Mouse (Mus musculus) CH12.LX (cell line): ENCODE results near the gene Cst7. TPM values are rescaled to one million over a fixed set of nuclear protein-coding genes. Genes with fewer than 3 reads are reported as not detected.

Experiments used
- DNase-seq: peaks from one replicate; pipeline ENCODE4 v3.0.0-alpha.2; 2013; ENCODE audit errors: extremely low read depth
- H3K27ac ChIP-seq: 2 replicates; pipeline ENCODE4 v1.5.1; 2012; ENCODE audit warnings: low read depth, mild to moderate bottlenecking, control low read depth, moderate library complexity; ENCODE audit not compliant: insufficient read depth
- H3K27me3 ChIP-seq: replicated peaks from 2 replicates; pipeline ENCODE3; 2012; ENCODE audit warnings: inconsistent platforms
- H3K36me3 ChIP-seq, 2 experiments: replicated peaks in 1 of 2; 2 replicates each; pipeline versions ENCODE3 to v1.6.1; 2012; ENCODE audit warnings: inconsistent platforms in 1 of 2, low read length in 1 of 2, mild to moderate bottlenecking in 1 of 2, mixed read lengths in 1 of 2, moderate library complexity in 1 of 2; ENCODE audit not compliant: control insufficient read depth in 1 of 2, insufficient read depth in 1 of 2
- H3K4me1 ChIP-seq, 2 experiments: 2 replicates each; pipeline ENCODE4 v1.6.1; 2012; ENCODE audit warnings: inconsistent platforms in 1 of 2, moderate library complexity in 1 of 2; ENCODE audit not compliant: insufficient read depth in 2 of 2, control insufficient read depth in 1 of 2
- H3K4me2 ChIP-seq: 2 replicates; pipeline ENCODE4 v1.6.1; 2012; ENCODE audit warnings: low read depth, mild to moderate bottlenecking, control low read depth; ENCODE audit not compliant: poor library complexity, insufficient read depth, severe bottlenecking
- H3K4me3 ChIP-seq, 3 experiments: fragments of 150-350 bp in 1 of 3; sonication (generic) in 1 of 3; replicated peaks in 1 of 3; 2 replicates each; pipeline versions ENCODE3 to v1.5.1; 2011 to 2012; ENCODE audit warnings: low read depth in 2 of 3, low read length in 2 of 3, mild to moderate bottlenecking in 2 of 3, moderate library complexity in 2 of 3, control low read depth in 1 of 3, improper control_type of control experiment in 1 of 3, inconsistent platforms in 1 of 3, mixed read lengths in 1 of 3; ENCODE audit not compliant: poor library complexity in 1 of 3
- H3K79me2 ChIP-seq: replicated peaks from 2 replicates; pipeline ENCODE4 v1.6.1; 2012; ENCODE audit warnings: mild to moderate bottlenecking, moderate library complexity; ENCODE audit not compliant: control insufficient read depth, poor library complexity, insufficient read depth, severe bottlenecking; ENCODE audit errors: extremely low read depth
- H3K9ac ChIP-seq: 2 replicates; pipeline ENCODE4 v1.6.1; 2012; ENCODE audit warnings: low read depth, mild to moderate bottlenecking, control low read depth, moderate library complexity; ENCODE audit not compliant: insufficient read depth
- H3K9me3 ChIP-seq: replicated peaks from 2 replicates; pipeline ENCODE3; 2012; ENCODE audit warnings: low read length, inconsistent platforms, mixed read lengths
- BHLHE40 ChIP-seq: IDR thresholded peaks from 2 replicates; pipeline ENCODE4 v1.6.1; 2011; ENCODE audit warnings: mild to moderate bottlenecking, low read depth, low read length, improper control_type of control experiment
- CHD1 ChIP-seq: IDR thresholded peaks from 2 replicates; pipeline ENCODE4 v1.6.1; 2012; ENCODE audit warnings: low read depth, low read length, improper control_type of control experiment, inconsistent platforms
- E2F4 ChIP-seq: IDR thresholded peaks from 2 replicates; pipeline ENCODE4 v1.6.1; 2011; ENCODE audit warnings: low read depth, low read length, improper control_type of control experiment; ENCODE audit not compliant: insufficient replicate concordance
- ELF1 ChIP-seq: IDR thresholded peaks from 2 replicates; pipeline ENCODE4 v1.6.1; 2014; ENCODE audit warnings: low read depth, mild to moderate bottlenecking, inconsistent platforms, low read length, improper control_type of control experiment
- EP300 ChIP-seq: IDR thresholded peaks from 2 replicates; pipeline ENCODE4 v1.6.1; 2011; ENCODE audit warnings: low read length, improper control_type of control experiment
- ETS1 ChIP-seq: conservative IDR thresholded peaks from 2 replicates; pipeline ENCODE4 v1.6.1; 2012; ENCODE audit warnings: low read depth, mild to moderate bottlenecking, inconsistent platforms, low read length, improper control_type of control experiment, moderate library complexity
- GABPA ChIP-seq: IDR thresholded peaks from 2 replicates; pipeline ENCODE4 v1.6.1; 2012; ENCODE audit warnings: low read depth, low read length, improper control_type of control experiment, inconsistent platforms; ENCODE audit not compliant: insufficient replicate concordance
- HCFC1 ChIP-seq: IDR thresholded peaks from 2 replicates; pipeline ENCODE4 v1.6.1; 2012; ENCODE audit warnings: low read depth, mild to moderate bottlenecking, inconsistent platforms, low read length, improper control_type of control experiment
- IRF4 ChIP-seq: IDR thresholded peaks from 2 replicates; pipeline ENCODE4 v1.6.1; 2014; ENCODE audit warnings: low read depth, mild to moderate bottlenecking, inconsistent platforms, low read length, improper control_type of control experiment
- JUN ChIP-seq: IDR thresholded peaks from 2 replicates; pipeline ENCODE4 v1.6.1; 2011; ENCODE audit warnings: low read depth, mild to moderate bottlenecking, low read length, improper control_type of control experiment, moderate library complexity; ENCODE audit not compliant: insufficient read depth
- JUND ChIP-seq: conservative IDR thresholded peaks from 2 replicates; pipeline ENCODE4 v1.6.1; 2011; ENCODE audit warnings: low read depth, low read length, improper control_type of control experiment
- KAT2A ChIP-seq: IDR thresholded peaks from 2 replicates; pipeline ENCODE4 v1.6.1; 2012; ENCODE audit warnings: low read length, improper control_type of control experiment, inconsistent platforms; ENCODE audit not compliant: insufficient replicate concordance
- MAFK ChIP-seq: IDR thresholded peaks from 2 replicates; pipeline ENCODE4 v1.6.1; 2011; ENCODE audit warnings: low read length, improper control_type of control experiment; ENCODE audit not compliant: insufficient replicate concordance
- MAX ChIP-seq: IDR thresholded peaks from 2 replicates; pipeline ENCODE4 v1.6.1; 2011; ENCODE audit warnings: low read length, improper control_type of control experiment
- MAZ ChIP-seq: IDR thresholded peaks from 2 replicates; pipeline ENCODE4 v1.6.1; 2012; ENCODE audit warnings: low read depth, mild to moderate bottlenecking, inconsistent platforms, low read length, improper control_type of control experiment, moderate library complexity
- MEF2A ChIP-seq: IDR thresholded peaks from 2 replicates; pipeline ENCODE4 v1.6.1; 2014; ENCODE audit warnings: low read depth, mild to moderate bottlenecking, inconsistent platforms, low read length, improper control_type of control experiment, borderline replicate concordance
- MXI1 ChIP-seq: IDR thresholded peaks from 2 replicates; pipeline ENCODE4 v1.6.1; 2011; ENCODE audit warnings: mild to moderate bottlenecking, low read depth, low read length, improper control_type of control experiment
- MYC ChIP-seq: IDR thresholded peaks from 2 replicates; pipeline ENCODE4 v1.6.1; 2011; ENCODE audit warnings: low read depth, mild to moderate bottlenecking, improper control_type of control experiment, low read length
- NELFE ChIP-seq: IDR thresholded peaks from 2 replicates; pipeline ENCODE4 v1.6.1; 2011; ENCODE audit warnings: low read depth, low read length, improper control_type of control experiment
- POLR2AphosphoS2 ChIP-seq: IDR thresholded peaks from 2 replicates; pipeline ENCODE4 v1.6.1; 2011; ENCODE audit warnings: low read depth, low read length, improper control_type of control experiment
- RCOR1 ChIP-seq: conservative IDR thresholded peaks from 2 replicates; pipeline ENCODE4 v1.6.1; 2012; ENCODE audit warnings: low read depth, mild to moderate bottlenecking, inconsistent platforms, low read length, improper control_type of control experiment
- SIN3A ChIP-seq: IDR thresholded peaks from 2 replicates; pipeline ENCODE4 v1.6.1; 2012; ENCODE audit warnings: low read length, improper control_type of control experiment, inconsistent platforms
- SMC3 ChIP-seq: IDR thresholded peaks from 2 replicates; pipeline ENCODE4 v1.6.1; 2011; ENCODE audit warnings: low read depth, low read length, improper control_type of control experiment
- TBP ChIP-seq: conservative IDR thresholded peaks from 2 replicates; pipeline ENCODE4 v1.6.1; 2011; ENCODE audit warnings: low read depth, low read length, improper control_type of control experiment
- TCF12 ChIP-seq: IDR thresholded peaks from 2 replicates; pipeline ENCODE4 v1.6.1; 2014; ENCODE audit warnings: low read depth, mild to moderate bottlenecking, inconsistent platforms, low read length, improper control_type of control experiment
- ZC3H11A ChIP-seq: IDR thresholded peaks from 2 replicates; pipeline ENCODE4 v1.6.1; 2012; ENCODE audit warnings: low read depth, mild to moderate bottlenecking, inconsistent platforms, low read length, improper control_type of control experiment
- ZMIZ1 ChIP-seq: IDR thresholded peaks from 2 replicates; pipeline ENCODE4 v1.6.1; 2012; ENCODE audit warnings: low read depth, mild to moderate bottlenecking, inconsistent platforms, low read length, improper control_type of control experiment
- dilution Hi-C: fragments of 300-500 bp; cut with MboI; formaldehyde crosslinking; loops from 2 replicates; pipeline ENCODE4 v1.14.3; 2020; ENCODE audit warnings: low sequenced_read_pairs; ENCODE audit not compliant: extremely low pct_unique_long_range_greater_than_20kb, extremely low pct_ligation_motif_present
- in situ Hi-C: fragments of 300-500 bp; cut with MboI; formaldehyde crosslinking; loops from 3 replicates; pipeline ENCODE4 v1.14.3; 2019; ENCODE audit warnings: low sequenced_read_pairs, low pct_ligation_motif_present, low pct_unique_long_range_greater_than_20kb, mixed read lengths
- polyA plus RNA-seq: library from polyadenylated mRNA; unstranded; fragments of >175 nt; gene quantifications from 2 replicates; pipeline ENCODE4 v1.2.1, GENCODE M21; 2012; ENCODE audit warnings: low read depth; ENCODE audit not compliant: insufficient read length
- total RNA-seq, 2 experiments: library from RNA; depleted of rRNA; stranded (reverse); fragments of 300-350 nt in 1 of 2; fragments of >200 nt in 1 of 2; gene quantifications; 2 replicates each; pipeline ENCODE4 v1.2.3; 2012 to 2014

Cst7 gene
- total and polyA plus RNA-seq, 3 experiments, result 12.8 to 48.8 (median 31.7) TPM

DNA sequence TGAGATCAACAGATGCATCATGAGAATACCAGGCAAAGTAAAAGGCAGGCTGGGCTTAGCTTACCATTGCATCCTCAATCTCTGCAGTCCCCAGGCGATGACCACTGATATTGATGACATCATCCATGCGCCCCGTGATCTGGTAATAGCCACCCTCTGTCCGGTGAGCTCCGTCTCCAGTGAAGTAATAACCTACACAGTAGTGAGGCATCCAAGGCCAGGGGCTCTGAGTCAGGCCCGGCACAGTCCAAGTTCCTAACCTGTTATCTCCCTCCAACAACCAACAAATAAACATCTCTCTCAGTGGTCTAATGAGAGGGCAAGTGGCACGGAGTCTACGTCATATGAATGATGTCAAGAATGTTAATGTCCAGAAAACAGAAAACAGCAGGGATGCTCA, 54.7 kb downstream of the Cst7 start:
- DNase-seq, result no peak
- no peaks in the 10 kb centered on the region for H3K36me3 ChIP-seq
- H3K27me3 ChIP-seq, result no peaks in the 10 kb centered on the region
- H3K9me3 ChIP-seq, result no peaks in the 10 kb centered on the region
- H3K4me3 ChIP-seq, result no peak overlapping the region
- dilution Hi-C loops (no loop called here), in situ Hi-C loops (no loop called here)
- no peak overlapping the region for H3K4me2 ChIP-seq
- peaks cover 0 to 21% of the 10 kb centered on the region in 2 experiments; a peak in 2 of 4 replicates for H3K4me1 ChIP-seq
- H3K79me2 ChIP-seq, result no peaks in the 10 kb centered on the region
- H3K9ac ChIP-seq, result no peak overlapping the region
- no peak for TF ChIP-seq ZC3H11A
- no peak for TF ChIP-seq SIN3A
- no peak for TF ChIP-seq MXI1
- no peak for TF ChIP-seq E2F4
- TF ChIP-seq POLR2AphosphoS2, result no peak
- TF ChIP-seq SMC3, result no peak
- TF ChIP-seq KAT2A, result no peak
- TF ChIP-seq ELF1, result no peak
- no peak for TF ChIP-seq HCFC1
- TF ChIP-seq MAZ, result no peak
- TF ChIP-seq MAFK, result no peak
- TF ChIP-seq EP300, result no peak
- TF ChIP-seq BHLHE40, result no peak
- TF ChIP-seq GABPA, result no peak
- no peak for TF ChIP-seq JUND
- no peak for TF ChIP-seq NELFE
- TF ChIP-seq CHD1, result no peak
- TF ChIP-seq TBP, result no peak
- H3K27ac ChIP-seq, result no peak overlapping the region

DNA sequence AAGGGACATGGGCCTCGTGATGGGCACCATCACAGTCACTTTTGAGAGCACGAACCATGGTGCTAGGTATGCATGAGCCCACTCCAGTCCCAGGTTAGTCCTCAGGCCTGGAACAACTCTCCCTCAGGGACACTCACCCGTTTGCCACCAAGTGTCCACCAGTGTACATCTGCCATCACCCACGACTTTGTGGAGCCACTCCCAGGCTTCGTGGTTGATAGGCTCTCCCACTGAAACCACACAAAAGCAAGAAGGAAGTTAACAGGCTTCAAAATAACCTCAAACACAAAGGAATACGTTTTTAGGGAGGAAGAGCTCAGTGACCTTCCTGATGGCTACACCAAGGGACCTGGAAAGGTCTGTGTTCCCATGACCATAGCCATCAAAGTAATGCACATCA, 56.9 kb downstream of the Cst7 start:
- H3K79me2 ChIP-seq, result no peaks in the 10 kb centered on the region
- no peaks in the 10 kb centered on the region for H3K27me3 ChIP-seq
- H3K4me3 ChIP-seq, result no peak overlapping the region
- no peak overlapping the region for H3K27ac ChIP-seq
- peaks cover 0 to 12% of the 10 kb centered on the region in 2 experiments; a peak in 2 of 4 replicates for H3K4me1 ChIP-seq
- no peak for DNase-seq
- in situ Hi-C loops (no loop called here), dilution Hi-C loops (no loop called here)
- H3K9me3 ChIP-seq, result no peaks in the 10 kb centered on the region
- H3K36me3 ChIP-seq, result no peaks in the 10 kb centered on the region
- H3K9ac ChIP-seq, result no peak overlapping the region
- TF ChIP-seq JUN (no peak), SMC3 (no peak), ETS1 (no peak), MEF2A (no peak), RCOR1 (no peak), NELFE (no peak), CHD1 (no peak), MYC (no peak), MAX (no peak), TCF12 (no peak), IRF4 (no peak), ZMIZ1 (no peak)
- H3K4me2 ChIP-seq, result no peak overlapping the region
